Mouse (Mus musculus): ENCODE measurements at regions not wholly inside any gene's neighbourhood (a gene's known extent, or its start where the extent isn't known, plus 50 kb on each side); places are given as distances from the start of the nearest gene placed in this dataset.

DNA sequence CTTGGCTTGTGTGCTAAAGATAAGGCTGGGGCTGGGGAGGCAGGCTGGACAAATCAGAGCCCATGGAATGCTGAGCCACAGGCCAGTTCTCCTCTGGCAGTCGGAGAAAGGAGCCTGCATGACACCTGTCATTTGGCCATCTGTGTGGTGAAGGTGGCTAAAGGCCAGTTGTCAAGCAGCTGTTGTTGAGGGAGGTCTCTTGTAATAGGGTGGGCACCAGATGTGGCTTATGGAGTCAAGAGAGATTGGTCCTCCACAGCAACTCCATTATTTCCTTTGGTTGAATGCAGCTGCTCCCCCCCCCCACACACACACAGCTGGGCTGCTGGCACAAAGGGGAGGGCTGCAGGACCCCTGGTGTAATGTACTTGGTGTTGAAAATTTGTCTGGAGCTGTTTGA is 133.9 kb downstream of the Gadd45g start:
- ATAC-seq (replicated peaks; ENCODE audit: low FRiP score): no peak
- Histone ChIP-seq H3K27ac (ENCODE audit: low read depth, low read length) (no peak overlapping the region), H3K4me1 (replicated peaks; ENCODE audit: control insufficient read depth, insufficient read depth, low read length) (0 out of 2 replicates have a peak, but pooled peaks cover 3% of the 10 kb centered on the region), H3K36me3 (ENCODE audit: control insufficient read depth, insufficient read depth, low read length) (no peaks in the 10 kb centered on the region), H3K27me3 (ENCODE audit: control insufficient read depth, insufficient read depth, low read length) (no peaks in the 10 kb centered on the region), H3K9me3 (ENCODE audit: control insufficient read depth, low read length) (no peaks in the 10 kb centered on the region; the same call in 1 of the 2 replicates), H3K9ac (ENCODE audit: low read length) (no peak overlapping the region), H3K4me2 (ENCODE audit: low read depth, low read length, severe bottlenecking) (no peak overlapping the region), H3K4me3 (ENCODE audit: low read depth, low read length) (no peak overlapping the region)
- WGBS: 69% methylated on average over 1 of the region's 1 CpGs
- DNase-seq (ENCODE audit: low spot score): no peak

GRCm38 (mm10) chr13:51983002-51983401 is 136.5 kb downstream of the Gadd45g start:
- 90% methylated on average over 8 of the region's 8 CpGs for WGBS
- no peaks in the 10 kb centered on the region for H3K36me3 ChIP-seq (ENCODE audit: control insufficient read depth, insufficient read depth, low read length)
- no peaks in the 10 kb centered on the region for H3K9me3 ChIP-seq (ENCODE audit: control insufficient read depth, low read length)
- H3K4me1 ChIP-seq (replicated peaks; ENCODE audit: control insufficient read depth, insufficient read depth, low read length): no peaks in the 10 kb centered on the region
- ATAC-seq (replicated peaks; ENCODE audit: low FRiP score) (no peak), DNase-seq (ENCODE audit: low spot score) (no peak)
- no peak overlapping the region for H3K9ac ChIP-seq (ENCODE audit: low read length)
- no peak overlapping the region for H3K4me3 ChIP-seq (ENCODE audit: low read depth, low read length)
- H3K4me2 ChIP-seq (ENCODE audit: low read depth, low read length, severe bottlenecking): no peak overlapping the region
- H3K27ac ChIP-seq (ENCODE audit: low read depth, low read length): no peak overlapping the region
- no peaks in the 10 kb centered on the region for H3K27me3 ChIP-seq (ENCODE audit: control insufficient read depth, insufficient read depth, low read length)

- H3K4me2 ChIP-seq (ENCODE audit: low read depth, low read length, severe bottlenecking): no peak overlapping the region
- H3K4me1 ChIP-seq (replicated peaks; ENCODE audit: control insufficient read depth, insufficient read depth, low read length): no peaks in the 10 kb centered on the region
- H3K4me3 ChIP-seq (ENCODE audit: low read depth, low read length): no peak overlapping the region
- no peaks in the 10 kb centered on the region for H3K27me3 ChIP-seq (ENCODE audit: control insufficient read depth, insufficient read depth, low read length)
- H3K9ac ChIP-seq (ENCODE audit: low read length): no peak overlapping the region
- H3K27ac ChIP-seq (ENCODE audit: low read depth, low read length): no peak overlapping the region
- no peaks in the 10 kb centered on the region for H3K36me3 ChIP-seq (ENCODE audit: control insufficient read depth, insufficient read depth, low read length)
- WGBS: 93% methylated on average over 5 of the region's 5 CpGs
- DNase-seq (ENCODE audit: low spot score): no peak
- ATAC-seq (replicated peaks; ENCODE audit: low FRiP score): no peak
- H3K9me3 ChIP-seq (ENCODE audit: control insufficient read depth, low read length): no peaks in the 10 kb centered on the region
These were observed 137.1 kb downstream of the Gadd45g start for GRCm38 (mm10) chr13:51983575-51983974.

- Histone ChIP-seq H3K4me2 (ENCODE audit: low read depth, low read length, severe bottlenecking) (no peak overlapping the region), H3K9ac (ENCODE audit: low read length) (no peak overlapping the region), H3K27ac (ENCODE audit: low read depth, low read length) (no peak overlapping the region), H3K4me1 (replicated peaks; ENCODE audit: control insufficient read depth, insufficient read depth, low read length) (no peaks in the 10 kb centered on the region), H3K36me3 (ENCODE audit: control insufficient read depth, insufficient read depth, low read length) (no peaks in the 10 kb centered on the region), H3K9me3 (ENCODE audit: control insufficient read depth, low read length) (no peaks in the 10 kb centered on the region), H3K4me3 (ENCODE audit: low read depth, low read length) (no peak overlapping the region), H3K27me3 (ENCODE audit: control insufficient read depth, insufficient read depth, low read length) (no peaks in the 10 kb centered on the region)
- ATAC-seq (replicated peaks; ENCODE audit: low FRiP score) (no peak), DNase-seq (ENCODE audit: low spot score) (no peak)
- WGBS: 85% methylated on average over 4 of the region's 4 CpGs
These were observed 144.9 kb downstream of the Gadd45g start for GRCm38 (mm10) chr13:51991339-51991738.

- no peak overlapping the region for H3K9ac ChIP-seq (ENCODE audit: low read length)
- H3K4me2 ChIP-seq (ENCODE audit: low read depth, low read length, severe bottlenecking): no peak overlapping the region
- no peaks in the 10 kb centered on the region for H3K4me1 ChIP-seq (replicated peaks; ENCODE audit: control insufficient read depth, insufficient read depth, low read length)
- H3K27ac ChIP-seq (ENCODE audit: low read depth, low read length): no peak overlapping the region
- no peaks in the 10 kb centered on the region for H3K36me3 ChIP-seq (ENCODE audit: control insufficient read depth, insufficient read depth, low read length)
- no peaks in the 10 kb centered on the region for H3K27me3 ChIP-seq (ENCODE audit: control insufficient read depth, insufficient read depth, low read length)
- H3K9me3 ChIP-seq (ENCODE audit: control insufficient read depth, low read length): no peaks in the 10 kb centered on the region
- no peak overlapping the region for H3K4me3 ChIP-seq (ENCODE audit: low read depth, low read length)
- ATAC-seq (replicated peaks; ENCODE audit: low FRiP score) (no peak), DNase-seq (ENCODE audit: low spot score) (no peak)
- WGBS: 87% methylated on average over 6 of the region's 6 CpGs
These were observed 146.4 kb downstream of the Gadd45g start for GRCm38 (mm10) chr13:51992878-51993277.

DNA sequence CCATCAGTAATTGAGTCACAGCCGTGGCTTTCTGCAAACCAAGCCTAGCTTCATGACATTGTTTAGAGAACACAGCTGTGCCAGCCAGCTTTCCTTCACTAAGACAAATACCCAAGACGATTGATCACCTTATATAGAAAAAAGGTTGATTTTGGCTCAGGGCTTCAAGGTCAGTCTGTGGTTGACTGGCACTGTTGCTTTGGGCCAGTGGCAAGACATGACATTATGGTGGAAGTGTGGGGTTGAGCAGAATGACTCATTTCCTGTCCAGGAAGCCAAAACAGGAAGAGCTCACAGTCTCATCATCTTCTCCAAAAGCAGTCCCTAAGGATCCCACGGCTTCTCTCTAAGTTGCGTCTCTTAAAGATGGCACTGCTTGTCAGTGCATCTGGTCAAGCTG is 149.7 kb downstream of the Gadd45g start:
- Histone ChIP-seq H3K27ac (ENCODE audit: low read depth, low read length) (no peak overlapping the region), H3K4me2 (ENCODE audit: low read depth, low read length, severe bottlenecking) (no peak overlapping the region), H3K9me3 (ENCODE audit: control insufficient read depth, low read length) (no peaks in the 10 kb centered on the region), H3K4me3 (ENCODE audit: low read depth, low read length) (no peak overlapping the region), H3K4me1 (replicated peaks; ENCODE audit: control insufficient read depth, insufficient read depth, low read length) (no peaks in the 10 kb centered on the region), H3K36me3 (ENCODE audit: control insufficient read depth, insufficient read depth, low read length) (no peaks in the 10 kb centered on the region), H3K27me3 (ENCODE audit: control insufficient read depth, insufficient read depth, low read length) (no peaks in the 10 kb centered on the region), H3K9ac (ENCODE audit: low read length) (no peak overlapping the region)
- WGBS: 83% methylated on average over 4 of the region's 4 CpGs
- ATAC-seq (replicated peaks; ENCODE audit: low FRiP score) (no peak), DNase-seq (ENCODE audit: low spot score) (no peak)

DNA sequence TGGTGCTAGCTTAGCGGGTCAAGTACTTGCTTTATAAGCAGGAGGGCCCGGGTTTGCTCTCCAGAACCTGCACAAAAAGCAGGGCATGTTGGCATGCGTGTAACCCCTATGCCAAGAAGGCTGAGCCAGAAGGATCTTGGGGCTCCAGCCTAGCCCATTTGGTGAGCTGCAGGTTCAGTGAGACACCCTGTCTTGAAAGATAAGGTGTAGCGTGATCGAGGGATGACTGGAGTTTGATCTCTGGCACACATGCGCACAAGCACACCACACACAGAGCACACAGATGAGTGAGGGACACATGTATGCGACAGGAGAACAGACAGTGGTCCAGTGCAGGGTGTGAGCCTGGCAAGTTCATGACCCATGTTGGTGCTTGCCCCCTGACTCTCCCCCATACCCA is 152.1 kb downstream of the Gadd45g start:
- H3K27me3 ChIP-seq (ENCODE audit: control insufficient read depth, insufficient read depth, low read length): no peaks in the 10 kb centered on the region
- no peaks in the 10 kb centered on the region for H3K36me3 ChIP-seq (ENCODE audit: control insufficient read depth, insufficient read depth, low read length)
- no peak overlapping the region for H3K9ac ChIP-seq (ENCODE audit: low read length)
- H3K4me3 ChIP-seq (ENCODE audit: low read depth, low read length): no peak overlapping the region
- H3K4me2 ChIP-seq (ENCODE audit: low read depth, low read length, severe bottlenecking): no peak overlapping the region
- DNase-seq (ENCODE audit: low spot score): no peak
- H3K27ac ChIP-seq (ENCODE audit: low read depth, low read length): no peak overlapping the region
- no peaks in the 10 kb centered on the region for H3K9me3 ChIP-seq (ENCODE audit: control insufficient read depth, low read length)
- ATAC-seq (replicated peaks; ENCODE audit: low FRiP score): no peak
- H3K4me1 ChIP-seq (replicated peaks; ENCODE audit: control insufficient read depth, insufficient read depth, low read length): no peaks in the 10 kb centered on the region
- WGBS: 92% methylated on average over 7 of the region's 7 CpGs

GRCm38 (mm10) chr13:52001811-52002210 is 155.3 kb downstream of the Gadd45g start:
- H3K27me3 ChIP-seq (ENCODE audit: control insufficient read depth, insufficient read depth, low read length): no peaks in the 10 kb centered on the region
- ATAC-seq (replicated peaks; ENCODE audit: low FRiP score): no peak
- no peak overlapping the region for H3K4me2 ChIP-seq (ENCODE audit: low read depth, low read length, severe bottlenecking)
- 79% methylated on average over 12 of the region's 12 CpGs for WGBS
- no peaks in the 10 kb centered on the region for H3K9me3 ChIP-seq (ENCODE audit: control insufficient read depth, low read length)
- H3K4me1 ChIP-seq (replicated peaks; ENCODE audit: control insufficient read depth, insufficient read depth, low read length): no peaks in the 10 kb centered on the region
- no peaks in the 10 kb centered on the region for H3K36me3 ChIP-seq (ENCODE audit: control insufficient read depth, insufficient read depth, low read length)
- no peak overlapping the region for H3K9ac ChIP-seq (ENCODE audit: low read length)
- no peak overlapping the region for H3K4me3 ChIP-seq (ENCODE audit: low read depth, low read length)
- H3K27ac ChIP-seq (ENCODE audit: low read depth, low read length): no peak overlapping the region
- DNase-seq (ENCODE audit: low spot score): no peak

- Histone ChIP-seq H3K4me2 (ENCODE audit: low read depth, low read length, severe bottlenecking) (no peak overlapping the region), H3K4me1 (replicated peaks; ENCODE audit: control insufficient read depth, insufficient read depth, low read length) (no peaks in the 10 kb centered on the region), H3K36me3 (ENCODE audit: control insufficient read depth, insufficient read depth, low read length) (no peaks in the 10 kb centered on the region), H3K4me3 (ENCODE audit: low read depth, low read length) (no peak overlapping the region), H3K9ac (ENCODE audit: low read length) (no peak overlapping the region), H3K9me3 (ENCODE audit: control insufficient read depth, low read length) (no peaks in the 10 kb centered on the region), H3K27ac (ENCODE audit: low read depth, low read length) (no peak overlapping the region), H3K27me3 (ENCODE audit: control insufficient read depth, insufficient read depth, low read length) (no peaks in the 10 kb centered on the region)
- ATAC-seq (replicated peaks; ENCODE audit: low FRiP score) (no peak), DNase-seq (ENCODE audit: low spot score) (no peak)
- 88% methylated on average over 5 of the region's 5 CpGs for WGBS
These were observed 157.6 kb downstream of the Gadd45g start for GRCm38 (mm10) chr13:52003946-52004539.
